Mouse (Mus musculus) CH12.LX (cell line): Measurements from ENCODE around the gene A530064D06Rik.

Experiments used
- CTCF ChIP-seq, 2 experiments: IDR thresholded peaks in 1 of 2; conservative IDR thresholded peaks in 1 of 2; 2 replicates each; pipeline ENCODE4 v1.5.1; 2011 to 2012; ENCODE audit warnings: low read depth in 2 of 2, low read length in 2 of 2, improper control_type of control experiment in 1 of 2, inconsistent platforms in 1 of 2, mild to moderate bottlenecking in 1 of 2, moderate library complexity in 1 of 2
- MAFK ChIP-seq: IDR thresholded peaks from 2 replicates; pipeline ENCODE4 v1.6.1; 2011; ENCODE audit warnings: low read length, improper control_type of control experiment; ENCODE audit not compliant: insufficient replicate concordance

- TF ChIP-seq CTCF (conservative IDR thresholded peaks at IDR 0.05 in 1 of 2, IDR thresholded peaks at IDR 0.05 in 1 of 2; ENCODE audit: low read depth in 2 of 2, low read length in 2 of 2) (no peak), MAFK (no peak)
These were observed 67.8 kb downstream of the A530064D06Rik start for GRCm38 (mm10) chr17:48099312-48099711.
